Mouse (Mus musculus) G1E (cell line): ENCODE measurements at regions not wholly inside any gene's neighbourhood (a gene's known extent, or its start where the extent isn't known, plus 50 kb on each side); places are given as distances from the start of the nearest gene placed in this dataset.

Experiments
- CTCF ChIP-seq: IDR thresholded peaks from 2 replicates; pipeline ENCODE4 v1.5.1; 2012; ENCODE audit warnings: low read depth, low read length, inconsistent platforms, mixed read lengths
- GATA1 ChIP-seq: IDR thresholded peaks from 2 replicates; pipeline ENCODE4 v1.6.1; 2012; ENCODE audit warnings: borderline replicate concordance, low read length, inconsistent platforms, mixed read lengths
- GATA2 ChIP-seq: IDR thresholded peaks from 2 replicates; pipeline ENCODE4 v1.6.1; 2012; ENCODE audit warnings: low read depth, low read length, inconsistent platforms, borderline replicate concordance
- POLR2AphosphoS5 ChIP-seq: IDR thresholded peaks from 2 replicates; pipeline ENCODE4 v1.6.1; 2012; ENCODE audit warnings: low read depth, low read length, inconsistent platforms; ENCODE audit not compliant: insufficient replicate concordance

DNA sequence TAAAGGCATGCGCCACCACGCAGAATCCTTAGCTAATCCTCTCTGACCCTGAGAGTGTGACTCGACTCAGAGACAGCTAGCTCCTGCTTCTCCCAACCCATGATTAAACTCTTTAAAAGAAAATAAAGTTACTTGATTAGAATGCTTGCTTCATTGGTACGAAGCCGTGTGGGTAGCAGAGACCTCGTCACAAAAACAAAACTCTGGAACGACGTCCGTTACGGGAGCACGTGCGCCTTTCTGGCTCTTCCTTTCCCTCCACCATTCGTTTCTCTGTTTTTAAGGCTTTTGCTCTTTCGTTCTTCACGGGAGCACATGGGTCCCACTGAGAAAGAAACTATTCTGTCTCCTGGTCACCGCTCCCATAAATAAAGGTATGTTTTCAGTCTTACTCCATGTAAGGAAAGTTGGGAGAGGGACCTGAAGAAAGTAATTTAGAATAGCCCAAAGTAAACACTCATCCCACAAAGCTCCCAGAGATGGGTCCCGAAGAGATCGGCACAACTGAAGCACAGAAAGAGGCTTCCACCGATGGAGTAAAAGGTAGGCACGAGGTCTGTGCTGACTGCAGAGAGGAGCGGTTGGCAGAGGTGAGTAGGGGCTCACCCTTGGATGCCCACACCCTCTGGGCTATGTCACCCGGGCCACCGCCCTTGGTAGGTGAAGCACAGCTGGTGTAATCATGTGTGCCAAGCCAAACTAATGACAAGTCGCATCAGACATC lies 70.2 kb upstream of the Cpm start:
- TF ChIP-seq CTCF (no peak), GATA1 (no peak), GATA2 (no peak), POLR2AphosphoS5 (no peak)
